Mouse (Mus musculus) telencephalon, adult 2 months (tissue): ENCODE data around the gene Olfr514.

Experiments
- DNase-seq: peaks from one replicate; pipeline ENCODE4 v3.0.0-alpha.2; 2011; ENCODE audit warnings: low read depth, low spot score

Gene Olfr514

DNA sequence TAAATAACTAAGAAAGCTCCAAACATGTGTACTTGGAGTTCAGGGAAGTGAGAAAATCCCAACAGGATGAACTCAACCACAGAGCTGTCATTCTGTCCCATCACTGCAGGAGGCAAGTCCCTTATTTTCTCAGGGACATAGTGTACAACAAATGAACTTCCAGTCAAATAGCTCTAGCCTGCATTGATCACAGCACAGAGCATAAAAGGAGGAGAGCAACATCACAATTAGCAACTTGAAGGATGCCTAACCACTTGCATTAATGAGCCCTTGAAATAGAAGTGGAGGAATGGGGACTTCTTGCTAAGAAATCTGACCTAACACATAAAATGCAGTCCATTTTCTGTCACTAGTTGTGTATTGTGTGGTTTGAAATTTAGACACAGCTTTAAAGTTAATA is at the start of gene Olfr514:
Olfr514 (minus strand) TSS at position 101 of the 400 bp plus-strand sequence.
- DNase-seq = no peak

DNA sequence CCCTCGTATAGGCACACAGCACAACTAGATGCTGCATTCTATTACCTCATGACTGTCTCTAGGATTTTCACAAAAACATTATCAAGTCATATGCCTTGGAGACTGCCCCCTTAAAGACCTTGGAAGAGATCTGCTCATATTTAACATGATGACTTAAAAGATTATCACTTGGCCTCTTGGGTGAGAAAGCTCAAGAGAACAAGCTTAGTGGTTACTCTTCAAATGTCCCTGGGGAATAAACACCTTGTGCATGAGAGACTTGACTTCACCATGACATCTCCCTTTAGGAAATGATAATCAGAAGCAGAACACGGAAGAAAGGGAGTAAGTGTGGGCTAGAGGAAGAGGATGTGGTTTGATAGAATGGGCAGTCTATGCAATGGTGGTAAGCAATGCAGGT is 46.5 kb upstream of the Olfr514 start, which contains the start of gene Olfr517:
Olfr517 (minus strand) TSS at position 101 of the 400 bp plus-strand sequence.
- DNase-seq = no peak

DNA sequence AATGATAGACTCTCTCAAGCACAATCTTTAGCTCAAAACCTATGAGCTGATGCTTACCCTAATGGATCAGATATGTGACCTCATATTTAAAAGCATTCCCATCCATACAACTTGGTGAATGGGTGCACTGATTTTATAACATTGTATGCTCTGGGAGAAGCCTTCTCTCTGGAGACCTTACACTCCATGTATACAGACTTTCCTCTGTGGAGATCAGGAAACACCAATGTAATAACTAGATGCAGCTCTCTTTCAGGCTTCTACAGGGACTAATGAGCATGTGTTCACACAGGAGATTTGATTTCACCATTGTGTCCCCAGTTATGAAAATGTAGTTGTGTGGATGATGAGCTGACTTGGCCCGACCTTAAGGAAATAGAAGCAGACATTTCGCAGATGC is 24.6 kb upstream of the Olfr514 start, which contains the start of gene Olfr516:
Olfr516 (minus strand) TSS at position 101 of the 400 bp plus-strand sequence.
- no peak for DNase-seq

DNA sequence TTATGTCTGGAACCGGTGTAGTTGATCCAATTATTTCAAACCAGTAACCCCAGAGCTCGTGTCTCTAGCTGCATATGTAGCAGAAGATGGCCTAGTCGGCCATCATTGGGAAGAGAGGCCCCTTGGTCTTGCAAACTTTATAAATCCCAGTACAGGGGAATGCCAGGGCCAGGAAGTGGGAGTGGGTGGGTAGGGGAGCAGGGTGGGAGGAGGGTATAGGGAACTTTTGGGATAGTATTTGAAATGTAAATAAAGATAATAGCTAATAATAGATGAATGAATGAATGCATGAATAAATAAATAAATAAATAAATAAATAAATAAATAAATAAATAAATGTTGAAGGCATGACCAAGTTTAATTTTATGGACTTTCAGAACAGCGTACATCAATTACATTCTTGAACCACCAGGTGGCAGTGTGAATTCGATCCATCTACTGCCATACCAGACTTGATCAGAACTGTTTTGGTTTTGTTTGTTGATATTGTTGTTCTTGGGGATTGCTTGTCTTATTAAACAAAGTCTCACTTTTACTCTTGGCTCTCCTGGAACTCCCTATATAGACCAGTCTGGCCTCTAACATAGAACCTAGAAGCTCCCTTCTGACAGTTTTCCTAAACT is 11.1 kb downstream of the Olfr514 start:
- peak; percentile 1 for DNase-seq

DNA sequence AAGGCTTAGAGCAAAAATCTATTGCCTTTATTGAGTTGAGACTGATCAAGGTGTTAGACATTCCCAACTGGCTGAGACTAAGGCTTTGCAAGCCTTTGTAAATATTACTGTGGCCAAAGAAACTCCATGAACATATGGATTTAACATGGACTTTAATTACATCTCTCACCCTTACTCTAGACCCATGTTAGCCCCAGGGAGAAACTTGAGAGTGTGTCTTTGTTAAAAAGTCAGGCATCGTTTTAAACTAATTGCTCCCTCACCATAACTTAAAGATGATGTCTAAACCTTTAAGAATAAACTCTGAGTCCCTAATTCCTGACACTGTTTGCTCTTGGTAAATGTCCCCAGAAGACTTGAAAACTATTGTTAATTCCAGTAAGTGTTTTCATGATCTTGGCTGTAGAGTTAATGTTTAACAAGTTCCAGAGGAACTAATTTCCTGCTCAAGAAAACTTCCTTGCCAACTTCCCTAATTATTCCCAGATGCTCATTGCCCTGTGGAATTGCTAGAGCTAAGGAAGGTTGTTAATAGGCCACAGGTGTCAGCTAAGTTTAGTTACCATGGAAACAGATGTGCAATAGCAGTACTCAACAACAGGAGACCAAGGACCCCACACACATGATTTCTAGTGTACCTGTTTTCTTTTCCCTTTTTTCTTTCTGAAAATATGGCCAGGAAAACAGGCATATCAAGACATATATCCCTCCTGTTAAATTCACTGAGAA is 28.4 kb downstream of the Olfr514 start:
- no peak for DNase-seq
